Mouse (Mus musculus) heart, adult 11 months (tissue): Measurements from ENCODE around the gene Etnppl.

ENCODE experiments used
- DNase-seq: peaks from one replicate; pipeline ENCODE4 v3.0.0; 2022

Etnppl gene

GRCm38 (mm10) chr3:130677671-130678460 lies 60.6 kb downstream of the Etnppl start:
- DNase-seq, result peak; percentile 73

DNA sequence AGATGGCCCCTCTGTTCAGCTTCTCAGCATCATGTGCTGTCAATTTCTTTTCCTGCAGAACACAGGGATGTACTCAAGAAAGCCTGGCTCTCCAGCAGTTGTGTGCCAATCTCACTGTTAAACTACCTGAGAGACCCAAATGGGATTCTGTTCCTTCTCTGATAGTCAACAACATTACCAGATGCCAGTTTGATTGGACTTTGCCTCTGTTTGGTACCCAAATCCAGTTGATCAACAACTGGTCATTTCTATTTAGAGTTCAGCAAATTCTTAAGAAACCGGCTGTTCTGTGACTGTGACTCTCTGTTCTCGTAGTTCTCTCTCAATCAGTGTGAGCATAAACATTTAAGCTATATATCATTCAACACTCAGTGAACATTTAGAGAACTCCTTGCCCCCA lies 64.0 kb downstream of the Etnppl start:
- DNase-seq, result peak; percentile 48

GRCm38 (mm10) chr3:130682183-130682582 lies 64.9 kb downstream of the Etnppl start:
- DNase-seq, result peak; percentile 87

- peak; percentile 80 for DNase-seq
Observed at GRCm38 (mm10) chr3:130683836-130684235, 66.6 kb downstream of the Etnppl start.

GRCm38 (mm10) chr3:130684276-130685013 lies 67.2 kb downstream of the Etnppl start:
- DNase-seq, result peak; percentile 78

DNA sequence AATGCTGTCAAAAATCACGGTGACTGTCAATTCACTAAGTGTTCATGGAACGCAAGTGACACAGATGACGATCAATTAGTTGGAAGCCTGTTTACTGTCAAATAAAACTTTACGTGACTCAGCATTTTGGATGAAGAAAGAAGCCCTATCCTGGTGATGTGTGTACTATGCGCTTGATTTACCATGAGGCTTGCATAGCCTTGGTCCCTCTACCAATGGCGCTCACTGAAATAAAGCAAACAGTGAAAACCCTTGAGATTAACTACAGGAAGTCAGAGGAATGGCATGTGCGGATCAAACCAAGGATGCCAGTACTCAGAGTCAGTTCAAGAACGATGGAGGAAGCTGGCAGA lies 67.7 kb downstream of the Etnppl start:
- peak; percentile 60 for DNase-seq

- DNase-seq, result peak; percentile 65
Observed at GRCm38 (mm10) chr3:130687051-130687450, 69.8 kb downstream of the Etnppl start.
